Mouse (Mus musculus) c-Kit-negative CD71-positive TER-119-positive erythroid progenitor cells, embryonic 14.5 days (primary cell): ENCODE measurements around the gene Limd1.
A peak's percentile ranks its signal among the peaks of the same experiment; 100 is the strongest.

Experiments
- DNase-seq: peaks from one replicate; pipeline ENCODE4 v3.0.0-alpha.2; 2013; ENCODE audit warnings: low read depth, low spot score

Limd1 gene

DNA sequence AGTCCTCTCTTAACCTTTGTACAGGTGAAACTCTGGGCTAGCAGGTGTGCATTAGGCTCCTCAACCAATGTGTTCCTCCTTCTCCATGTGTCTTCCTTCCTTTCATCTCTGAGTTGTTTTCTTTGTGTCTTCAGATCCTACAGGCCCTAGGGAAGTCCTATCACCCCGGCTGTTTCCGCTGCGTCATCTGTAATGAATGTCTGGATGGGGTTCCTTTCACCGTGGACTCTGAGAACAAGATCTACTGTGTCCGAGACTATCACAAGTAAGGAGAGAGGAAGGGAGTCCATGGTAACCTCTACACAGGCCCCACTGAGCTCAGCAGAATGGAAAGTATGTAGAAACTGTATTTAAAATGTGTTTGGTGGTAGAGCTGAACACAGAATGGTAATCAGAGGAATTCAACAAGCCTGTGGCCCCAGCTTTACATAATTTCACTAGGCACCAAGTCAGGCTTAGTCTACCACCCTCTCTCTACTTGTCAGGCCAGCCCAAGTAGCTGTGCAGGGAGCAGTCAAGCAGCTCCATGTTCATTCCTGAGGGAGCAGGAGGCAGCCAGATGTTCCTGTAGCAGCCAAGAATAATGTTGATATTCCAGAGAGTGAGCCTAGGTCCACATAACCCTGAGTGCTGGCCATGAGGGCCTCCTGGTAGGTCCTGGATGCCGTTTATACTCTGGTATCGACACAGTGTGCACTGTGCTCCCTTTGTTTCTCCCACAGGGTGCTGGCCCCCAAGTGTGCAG, 38.3 kb downstream of the Limd1 start:
- DNase-seq, result no peak

- DNase-seq, result no peak
Measured at GRCm38 (mm10) chr9:123518969-123519894, 40.7 kb downstream of the Limd1 start.

GRCm38 (mm10) chr9:123520735-123521134, 42.2 kb downstream of the Limd1 start:
- no peak for DNase-seq

DNA sequence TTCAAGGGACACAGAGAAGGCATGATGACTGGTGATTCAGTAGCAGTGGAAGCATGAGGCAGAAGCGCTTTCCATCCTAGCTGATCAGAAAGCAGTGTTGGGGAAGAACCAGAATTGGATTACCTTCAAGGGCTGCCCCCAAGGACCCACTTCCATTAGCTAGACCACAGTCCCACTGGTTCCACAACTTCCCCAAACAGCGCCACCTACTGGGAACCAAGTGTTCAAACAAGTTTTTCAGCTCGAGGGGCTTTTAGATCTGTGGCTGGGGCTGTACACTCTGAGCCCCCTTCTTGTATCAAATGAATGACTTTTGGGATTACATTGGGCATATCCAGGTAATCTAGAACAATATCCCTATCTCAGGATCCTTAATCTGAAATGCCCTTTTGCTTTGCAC, 45.2 kb downstream of the Limd1 start:
- DNase-seq, result peak; percentile 45

- DNase-seq, result peak; percentile 72
Measured at GRCm38 (mm10) chr9:123525095-123525494, 46.6 kb downstream of the Limd1 start.

GRCm38 (mm10) chr9:123526502-123526901, 48.0 kb downstream of the Limd1 start:
- no peak for DNase-seq

- DNase-seq, result no peak
Measured at GRCm38 (mm10) chr9:123528087-123528925, 49.8 kb downstream of the Limd1 start.

- no peak for DNase-seq
Measured at GRCm38 (mm10) chr9:123528926-123529295, 50.4 kb downstream of the Limd1 start.

- peak; percentile 98 for DNase-seq
Measured at GRCm38 (mm10) chr9:123529392-123530157, 51.1 kb downstream of the Limd1 start, which contains the start of gene Sacm1l. Sacm1l (plus strand) TSS chr9:123529759.

DNA sequence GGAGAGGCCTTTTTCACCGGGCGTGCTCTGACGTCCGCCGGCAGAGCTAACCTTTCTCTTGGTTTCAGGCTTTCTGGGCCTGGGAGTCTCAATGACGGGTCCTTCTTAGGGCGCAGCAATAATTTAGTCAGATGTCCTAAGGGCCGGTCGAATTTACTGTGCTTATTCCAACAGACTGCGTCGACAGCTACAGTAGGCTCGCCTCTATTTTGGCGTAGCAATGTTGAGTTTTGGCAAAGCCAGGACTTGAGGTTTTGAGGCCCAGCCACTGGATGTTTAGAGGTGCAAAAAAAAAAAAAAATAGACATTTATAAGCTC, 51.6 kb downstream of the Limd1 start:
- peak; percentile 46 for DNase-seq

DNA sequence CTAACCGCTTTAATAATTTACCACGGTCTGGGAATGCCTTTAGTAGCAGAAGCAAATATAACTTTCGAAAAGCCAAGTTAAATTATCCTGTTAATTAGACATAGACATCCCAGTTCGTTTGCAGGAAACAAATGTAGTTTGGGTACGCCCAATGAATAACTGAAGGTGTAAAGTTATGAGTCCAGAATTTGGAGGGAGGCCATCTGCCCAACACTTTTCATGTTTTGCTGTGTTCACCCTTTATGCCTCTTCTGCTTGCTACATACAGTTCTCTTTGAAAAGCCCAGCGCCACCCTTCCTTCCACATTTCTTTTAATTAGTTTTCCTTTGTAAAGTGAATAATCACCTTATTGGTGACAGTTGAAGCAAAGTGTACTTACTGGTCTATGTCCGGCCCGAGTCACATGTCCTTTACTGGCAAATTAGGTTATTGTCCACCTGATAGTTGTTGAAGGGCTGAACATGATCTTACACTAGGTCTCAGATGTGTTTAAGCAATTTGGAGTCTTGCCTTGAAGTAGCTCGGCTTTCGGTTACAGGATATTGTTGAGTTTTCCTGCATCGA, 52.1 kb downstream of the Limd1 start:
- DNase-seq, result no peak

- no peak for DNase-seq
Measured at GRCm38 (mm10) chr9:123531234-123531633, 52.7 kb downstream of the Limd1 start.

GRCm38 (mm10) chr9:123536613-123537012, 58.1 kb downstream of the Limd1 start:
- DNase-seq, result no peak

GRCm38 (mm10) chr9:123538189-123538588, 59.7 kb downstream of the Limd1 start:
- no peak for DNase-seq

GRCm38 (mm10) chr9:123539093-123539492, 60.6 kb downstream of the Limd1 start:
- DNase-seq, result no peak

DNA sequence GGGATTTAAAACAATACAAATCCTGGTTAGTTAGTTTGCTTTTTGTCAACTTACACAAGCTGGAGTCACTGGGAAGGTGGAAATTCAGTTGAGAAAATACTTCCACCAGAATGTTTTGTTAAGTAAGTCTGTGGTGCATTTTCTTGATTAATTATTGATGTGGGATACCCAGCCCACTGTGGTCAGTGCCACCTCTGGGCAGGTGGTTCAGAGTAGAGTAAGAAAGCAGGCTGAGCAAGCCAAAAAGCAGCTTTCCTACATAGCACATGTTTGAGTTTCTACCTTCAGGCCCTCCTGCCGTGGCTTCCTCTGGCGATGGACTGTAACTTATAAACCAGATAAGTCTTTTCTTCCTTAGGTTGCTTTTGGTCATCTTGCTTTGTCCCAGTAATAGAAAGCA, 61.3 kb downstream of the Limd1 start:
- no peak for DNase-seq

DNA sequence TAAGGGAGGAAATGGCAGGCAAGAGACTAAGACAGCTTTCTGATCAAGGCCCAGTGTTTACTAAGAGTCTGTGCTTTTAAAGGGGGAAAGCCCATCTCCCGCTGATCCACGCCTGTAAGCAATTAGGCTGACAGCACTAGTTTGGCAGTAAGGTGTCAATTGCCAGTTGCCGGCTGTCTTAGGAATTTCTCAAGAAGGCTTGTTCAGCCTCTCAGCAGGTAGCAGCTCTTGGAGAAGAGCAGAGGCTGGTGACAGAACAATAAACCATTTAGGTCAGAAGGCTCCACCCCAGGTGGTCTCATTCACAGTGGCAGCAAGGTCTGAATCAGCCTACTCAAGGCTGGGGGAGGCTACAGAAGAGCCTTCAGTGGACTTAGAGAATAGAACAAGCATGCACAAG, 76.1 kb downstream of the Limd1 start:
- no peak for DNase-seq
